ENCODE assay signal across 8 mouse cellular contexts in the genomic region with DNA sequence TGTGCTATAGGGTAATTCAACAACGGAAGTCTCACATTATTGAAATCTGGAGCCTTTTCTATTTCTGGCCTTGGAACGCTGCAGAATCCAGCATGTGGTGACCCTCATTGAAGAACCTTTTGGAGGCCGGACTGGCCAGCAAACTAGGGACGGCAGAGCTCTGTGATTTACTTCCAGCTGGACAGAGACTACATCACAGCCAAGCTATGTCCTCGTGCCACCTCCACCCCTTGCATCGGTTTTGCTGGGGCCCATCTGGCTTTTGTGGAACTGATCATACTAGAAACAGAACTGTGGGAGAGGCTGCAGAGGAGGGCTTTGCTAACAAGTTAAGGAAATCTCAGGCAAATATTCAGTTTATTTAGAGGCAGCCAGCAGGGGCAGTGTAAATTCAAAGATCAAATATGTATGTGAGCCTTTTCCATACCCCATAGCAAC.
DNase-seq lines count a peak whose midpoint lies in the region; ATAC-seq and TF ChIP-seq lines count a peak whose summit lies in the region.

No protein-coding gene starts in this region.

- no peak; the same call in 1 of the 2 replicates for ATAC-seq in forebrain, postnatal 0 days
- ATAC-seq in forebrain, embryonic 14.5 days = no peak
- ATAC-seq in kidney, embryonic 16.5 days (ENCODE audit: low FRiP score, low TSS enrichment) = no peak; the same call in none of the 2 replicates
- ATAC-seq in lung, embryonic 16.5 days (ENCODE audit: low read depth) = peak; percentile 90

- H3K27me3 ChIP-seq in forebrain, postnatal 0 days (ENCODE audit: insufficient read depth, low read length) = no peaks in the 10 kb centered on the region
- H3K27me3 ChIP-seq in forebrain, embryonic 14.5 days (replicated peaks; ENCODE audit: control insufficient read depth, insufficient read depth, low read length) = no peaks in the 10 kb centered on the region
- no peaks in the 10 kb centered on the region for H3K27me3 ChIP-seq in kidney, embryonic 16.5 days (ENCODE audit: insufficient read depth, low read length)
- H3K27me3 ChIP-seq in lung, embryonic 16.5 days (ENCODE audit: control insufficient read depth, insufficient read depth, low read depth, low read length) = no peaks in the 10 kb centered on the region
- no peaks in the 10 kb centered on the region for H3K27me3 ChIP-seq in midbrain, embryonic 10.5 days (ENCODE audit: low read depth, poor library complexity, severe bottlenecking)

- H3K4me2 ChIP-seq in forebrain, postnatal 0 days (ENCODE audit: low read depth) = no peak overlapping the region
- H3K4me2 ChIP-seq in forebrain, embryonic 14.5 days (ENCODE audit: low read length) = no peak overlapping the region
- H3K4me2 ChIP-seq in kidney, embryonic 16.5 days (replicated peaks; ENCODE audit: low read depth, low read length) = no peak overlapping the region
- H3K4me2 ChIP-seq in lung, embryonic 16.5 days (ENCODE audit: low read depth, low read length) = no peak overlapping the region

- WGBS in forebrain, postnatal 0 days = 70% methylated on average over 6 of the region's 6 CpGs
- 80% methylated on average over 6 of the region's 6 CpGs for WGBS in forebrain, embryonic 14.5 days
- WGBS in kidney, embryonic 16.5 days = 24% methylated on average over 6 of the region's 6 CpGs
- 43% methylated on average over 6 of the region's 6 CpGs for WGBS in lung, embryonic 16.5 days
- 88% methylated on average over 6 of the region's 6 CpGs for WGBS in midbrain, embryonic 10.5 days

- no peak overlapping the region for H3K9ac ChIP-seq in forebrain, postnatal 0 days
- H3K9ac ChIP-seq in forebrain, embryonic 14.5 days (ENCODE audit: low read length) = no peak overlapping the region
- H3K9ac ChIP-seq in kidney, embryonic 16.5 days (replicated peaks; ENCODE audit: low read length) = no peak overlapping the region
- no peak overlapping the region for H3K9ac ChIP-seq in lung, embryonic 16.5 days (ENCODE audit: low read length)

- no peaks in the 10 kb centered on the region for H3K9me3 ChIP-seq in forebrain, postnatal 0 days (ENCODE audit: low read length)
- no peaks in the 10 kb centered on the region for H3K9me3 ChIP-seq in forebrain, embryonic 14.5 days (replicated peaks; ENCODE audit: control insufficient read depth, low read length)
- H3K9me3 ChIP-seq in kidney, embryonic 16.5 days (ENCODE audit: low read length) = peaks cover 4% of the 10 kb centered on the region; the same call in 1 of the 2 replicates
- no peaks in the 10 kb centered on the region for H3K9me3 ChIP-seq in lung, embryonic 16.5 days (ENCODE audit: control insufficient read depth, low read length)
- H3K9me3 ChIP-seq in midbrain, embryonic 10.5 days (replicated peaks) = no peaks in the 10 kb centered on the region

- peak; percentile 22 for DNase-seq in forebrain, postnatal 0 days
- DNase-seq in forebrain, embryonic 14.5 days (ENCODE audit: low spot score) = no peak
- peak; percentile 14 to 22 for DNase-seq in cerebellum, postnatal 25 days
- DNase-seq in neural tube, embryonic 10.5 days (ENCODE audit: extremely low spot score, low spot score) = no peak
- no peak for DNase-seq in midbrain, embryonic 10.5 days (ENCODE audit: low spot score)
- no peak for DNase-seq in thymus, postnatal 25 days

- no peaks in the 10 kb centered on the region for H3K36me3 ChIP-seq in forebrain, postnatal 0 days (ENCODE audit: insufficient read depth)
- H3K36me3 ChIP-seq in forebrain, embryonic 14.5 days (ENCODE audit: control insufficient read depth, insufficient read depth, low read length) = no peaks in the 10 kb centered on the region
- H3K36me3 ChIP-seq in kidney, embryonic 16.5 days (ENCODE audit: insufficient read depth, low read length) = no peaks in the 10 kb centered on the region
- no peaks in the 10 kb centered on the region for H3K36me3 ChIP-seq in lung, embryonic 16.5 days (ENCODE audit: control insufficient read depth, insufficient read depth, low read length)
- H3K36me3 ChIP-seq in midbrain, embryonic 10.5 days = no peaks in the 10 kb centered on the region

- H3K4me1 ChIP-seq in forebrain, postnatal 0 days (ENCODE audit: insufficient read depth) = no peaks in the 10 kb centered on the region
- H3K4me1 ChIP-seq in forebrain, embryonic 14.5 days (ENCODE audit: control insufficient read depth, insufficient read depth, low read length) = no peaks in the 10 kb centered on the region
- peaks cover 8% of the 10 kb centered on the region; the same call in 1 of the 2 replicates for H3K4me1 ChIP-seq in kidney, embryonic 16.5 days (ENCODE audit: insufficient read depth, low read length)
- peaks cover 8% of the 10 kb centered on the region for H3K4me1 ChIP-seq in lung, embryonic 16.5 days (replicated peaks; ENCODE audit: control insufficient read depth, insufficient read depth, low read length)
- H3K4me1 ChIP-seq in midbrain, embryonic 10.5 days = no peaks in the 10 kb centered on the region; the same call in 1 of the 2 replicates

- no peak overlapping the region for H3K4me3 ChIP-seq in forebrain, postnatal 0 days (ENCODE audit: low read depth, low read length)
- no peak overlapping the region for H3K4me3 ChIP-seq in forebrain, embryonic 14.5 days (ENCODE audit: low read depth, low read length)
- H3K4me3 ChIP-seq in kidney, embryonic 16.5 days (ENCODE audit: low read length) = no peak overlapping the region
- H3K4me3 ChIP-seq in lung, embryonic 16.5 days (ENCODE audit: low read length) = no peak overlapping the region
- no peak overlapping the region for H3K4me3 ChIP-seq in midbrain, embryonic 10.5 days

- H3K27ac ChIP-seq in forebrain, postnatal 0 days (ENCODE audit: low read depth, low read length) = no peak overlapping the region
- H3K27ac ChIP-seq in forebrain, embryonic 14.5 days (ENCODE audit: low read depth, low read length) = no peak overlapping the region
- peak overlapping the region; percentile 82 for H3K27ac ChIP-seq in kidney, embryonic 16.5 days (ENCODE audit: low read length)
- peak overlapping the region; percentile 88 for H3K27ac ChIP-seq in lung, embryonic 16.5 days (ENCODE audit: low read length)
- no peak overlapping the region for H3K27ac ChIP-seq in midbrain, embryonic 10.5 days (replicated peaks)

- 0 out of 2 replicates have a peak, but pooled peaks have one; percentile 23 for TF ChIP-seq CTCF in forebrain, postnatal 0 days (IDR thresholded peaks at IDR 0.05; ENCODE audit: low read depth)

Comparison
In these comparisons a context has a peak if more than half of its experiments do, and no peak if none do; other contexts are left out.
1. DNase-seq: peak in forebrain, postnatal 0 days (single experiment) and cerebellum, postnatal 25 days (2 of 2); none in forebrain, embryonic 14.5 days (single experiment), neural tube, embryonic 10.5 days (single experiment), midbrain, embryonic 10.5 days (single experiment) and thymus, postnatal 25 days (single experiment).
2. H3K27ac ChIP-seq: peak in kidney, embryonic 16.5 days (single experiment) and lung, embryonic 16.5 days (single experiment); none in forebrain, postnatal 0 days (single experiment), forebrain, embryonic 14.5 days (single experiment) and midbrain, embryonic 10.5 days (single experiment).